Mouse (Mus musculus) heart, postnatal 36 days (tissue): ENCODE measurements around the gene Csf2ra. TPM values are rescaled to one million over a fixed set of nuclear protein-coding genes. Genes with fewer than 3 reads are reported as not detected.
"Not testable (repeated sequence)": the region's sequence is repeated elsewhere in the genome, so short reads cannot be mapped to it uniquely, and the experiment has no call there.

Source experiments
- DNase-seq, 2 experiments: peaks; one replicate each; pipeline ENCODE4 v3.0.0; 2021 to 2022
- intact Hi-C: fragments of 180-260 bp; cut with DNase I; formaldehyde crosslinking; loops from one replicate; pipeline ENCODE4 v1.15.1; 2025
- total RNA-seq, 2 experiments: library from RNA; stranded (reverse); gene quantifications; 2 replicates each; pipeline ENCODE4 v1.2.3; 2021

Csf2ra gene
- total RNA-seq, result 1 to 10 TPM; 6.7 to 8.1 TPM

DNA sequence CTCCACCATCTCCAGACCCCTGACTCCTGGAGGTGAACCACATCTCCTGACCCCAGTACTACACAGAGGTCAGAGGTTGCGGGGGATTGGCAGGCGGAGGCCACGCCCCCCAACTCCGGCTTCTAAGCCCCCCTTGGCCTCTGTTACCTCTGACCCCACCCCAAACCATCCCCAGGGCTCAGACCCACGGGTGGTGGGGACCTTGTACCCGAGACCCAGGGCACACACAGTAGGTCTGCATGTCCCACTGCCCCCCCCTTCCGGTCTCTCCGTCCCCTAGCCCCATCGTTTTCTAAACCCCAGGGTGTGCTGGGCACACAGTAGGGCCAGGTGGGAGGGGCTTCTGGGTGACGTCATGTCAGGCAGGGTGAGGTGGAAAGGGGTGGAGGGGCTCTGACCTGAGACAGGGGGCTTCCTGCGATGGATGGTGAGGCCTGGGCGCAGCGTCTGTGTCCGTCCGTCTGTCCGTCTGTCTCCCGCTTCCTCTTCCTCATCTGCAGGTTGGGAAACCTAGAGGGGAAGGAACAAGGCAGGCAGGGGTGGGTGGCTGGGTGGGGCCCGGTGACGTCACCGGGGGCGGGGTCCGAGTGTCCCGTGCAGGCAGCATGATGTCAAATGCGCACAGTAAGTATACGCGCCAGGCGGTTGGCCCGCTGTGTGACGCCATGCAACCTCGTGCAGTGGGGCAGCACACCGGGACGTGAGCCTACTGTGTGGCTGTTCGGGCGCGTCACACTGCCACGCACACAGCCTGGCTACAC lies at the start of gene Csf2ra:
Gene Csf2ra (minus strand): TSS at position 489 of the 761 bp plus-strand sequence.
- peak; percentile 23 to 26 for DNase-seq
- intact Hi-C loops, result no loop called here

DNA sequence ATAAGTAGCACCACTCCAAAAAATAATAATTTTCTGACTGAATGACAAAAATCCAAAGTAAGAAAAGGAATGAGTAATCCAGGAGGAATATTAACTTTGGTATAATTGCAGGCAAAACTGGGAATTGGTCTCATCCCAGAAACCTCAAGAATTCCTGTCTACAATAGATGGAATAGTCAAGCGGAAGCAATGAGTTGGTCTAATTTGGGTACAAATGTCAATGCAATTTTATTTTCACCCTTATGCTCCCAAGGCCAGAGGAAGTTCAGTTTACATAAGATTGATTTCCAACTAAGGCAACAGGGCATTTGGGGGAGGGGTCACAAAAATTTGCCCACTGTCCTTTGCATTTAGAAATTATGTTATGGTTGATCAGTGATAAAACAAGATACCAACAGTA lies 47.2 kb upstream of the Csf2ra start:
- intact Hi-C loops, result no loop called here
- DNase-seq, result no peak

DNA sequence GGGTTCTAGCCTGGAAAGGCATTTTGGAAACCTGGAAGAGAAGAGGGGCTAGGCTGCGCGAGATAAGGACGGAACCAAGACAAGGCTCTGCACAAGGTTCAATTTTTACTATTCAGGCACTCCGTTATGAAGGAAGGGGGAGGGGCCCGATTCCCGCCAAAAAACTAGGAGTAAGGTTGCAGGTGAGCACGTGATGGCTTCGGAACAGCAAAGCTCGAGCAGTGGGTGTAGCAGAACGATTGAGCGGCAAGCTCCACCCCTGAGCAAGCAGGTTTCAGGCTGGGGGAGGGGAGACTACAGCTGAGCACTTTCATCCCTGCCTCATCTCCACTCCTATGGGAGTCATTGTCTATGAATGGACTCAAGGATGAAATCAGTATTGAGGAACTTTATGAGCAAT lies 40.9 kb upstream of the Csf2ra start:
- intact Hi-C loops, DNase-seq: not testable (repeated sequence)

DNA sequence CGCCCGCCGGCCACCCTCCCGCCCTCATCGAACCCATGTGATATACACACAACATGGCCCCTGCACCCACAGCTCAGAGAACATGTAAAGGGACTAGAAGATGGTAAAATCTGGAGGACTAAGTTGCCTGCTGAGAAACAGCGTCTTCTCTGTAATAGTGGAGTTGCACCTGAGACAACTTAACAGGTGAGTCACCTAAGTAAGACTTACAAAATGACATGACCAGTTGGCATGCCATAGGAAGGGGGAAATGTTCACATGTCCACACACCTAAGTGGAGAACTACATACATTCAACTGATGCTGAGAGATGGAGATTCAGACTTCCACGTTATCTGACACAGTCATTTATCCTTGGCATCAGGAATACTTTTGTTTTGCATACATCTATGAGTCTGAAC lies 38.9 kb upstream of the Csf2ra start:
- intact Hi-C loops, result loop anchor here (2.0 kb wide), 1 partner anchor 68 kb away; no protein-coding TSS in a partner anchor

DNA sequence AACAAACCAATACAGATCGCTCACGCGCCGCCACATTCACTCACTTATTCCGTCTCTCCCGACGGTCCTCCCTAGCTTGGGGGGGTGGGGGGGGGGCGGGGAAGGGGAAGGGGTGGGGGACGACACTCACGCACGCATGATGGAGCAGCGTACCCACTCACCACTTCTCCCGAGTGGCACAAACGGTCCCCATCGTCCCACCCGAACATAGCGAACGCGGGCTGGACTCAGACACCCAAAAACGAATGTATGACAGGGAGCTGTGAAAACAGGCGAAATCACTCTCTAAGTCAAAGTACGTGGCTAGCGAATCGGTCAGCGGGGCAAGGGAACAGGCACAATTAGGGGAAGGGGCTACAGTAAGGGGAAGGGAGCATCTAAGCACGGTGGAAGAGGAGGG lies 38.4 kb upstream of the Csf2ra start:
- intact Hi-C loops, result loop anchor here (2.0 kb wide), 1 partner anchor 68 kb away; no protein-coding TSS in a partner anchor
- DNase-seq, result peak; percentile 26 to 37

More for the DNA sequence above, 38.9 kb upstream of the Csf2ra start:
- DNase-seq, result no peak

DNA sequence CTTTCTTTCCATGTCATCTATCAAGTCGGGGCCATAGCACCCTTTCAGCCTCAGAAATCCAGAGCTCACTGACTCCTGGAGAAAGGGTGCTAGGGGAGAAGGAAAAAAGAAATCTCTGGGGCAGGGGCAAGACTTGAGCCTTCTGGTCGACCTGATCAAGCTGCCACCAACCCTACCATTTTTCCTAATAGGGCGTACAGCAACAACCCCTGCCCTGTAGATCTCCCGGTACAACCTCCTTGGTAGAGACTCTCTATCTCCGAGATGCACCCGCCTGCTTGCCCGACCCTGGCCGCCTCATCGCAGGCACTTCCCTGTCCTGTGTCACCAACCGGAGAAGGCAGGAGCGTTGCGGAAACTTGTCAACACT lies 38.0 kb upstream of the Csf2ra start:
- intact Hi-C loops, result loop anchor here (2.0 kb wide), 1 partner anchor 67 kb away; no protein-coding TSS in a partner anchor
- DNase-seq, result peak; percentile 36 to 37

DNA sequence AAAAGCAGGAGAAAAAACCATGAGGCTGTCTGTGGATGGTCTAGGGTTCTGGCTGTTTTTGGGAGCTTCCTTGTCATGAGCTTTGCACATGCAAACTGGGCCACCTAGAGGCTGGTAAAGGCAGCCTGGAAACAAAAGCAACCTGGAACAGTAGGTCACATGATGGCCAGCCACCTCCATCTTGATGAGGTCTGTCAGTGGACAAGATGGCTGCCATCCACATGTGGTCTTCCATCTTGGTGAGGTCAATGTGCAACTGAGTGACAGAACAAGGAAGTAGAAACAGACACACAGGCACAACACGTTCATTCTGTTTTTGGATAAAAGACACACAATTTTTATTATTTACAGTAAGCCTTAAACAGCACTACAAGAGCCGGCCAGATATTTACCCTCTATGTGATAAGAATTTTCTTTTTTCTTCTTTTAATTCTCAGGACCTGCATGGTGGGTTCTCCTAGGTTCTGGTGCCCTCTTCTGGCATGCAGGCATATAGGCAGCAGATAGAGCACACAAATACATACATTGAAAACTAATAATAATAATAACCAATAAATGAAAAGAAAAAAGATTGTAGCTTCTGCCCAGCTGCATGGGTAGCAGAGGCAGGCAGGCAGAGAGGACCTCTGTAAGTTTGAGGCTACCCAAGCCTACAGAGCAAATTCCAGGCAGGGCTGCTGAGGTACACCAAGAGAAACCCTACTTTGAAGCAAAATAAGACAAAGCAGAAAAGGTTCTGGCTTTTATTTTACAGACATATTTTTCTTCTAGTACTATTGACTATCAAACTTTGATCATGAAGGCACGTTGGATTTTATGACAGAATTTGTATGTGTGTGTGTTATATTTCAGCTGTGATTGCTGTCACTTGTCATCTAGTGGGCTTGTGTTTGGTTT lies 37.4 kb upstream of the Csf2ra start:
- peak; percentile 34 to 36 for DNase-seq
- intact Hi-C loops, result loop anchor here (2.0 kb wide), 1 partner anchor 67 kb away; no protein-coding TSS in a partner anchor

DNA sequence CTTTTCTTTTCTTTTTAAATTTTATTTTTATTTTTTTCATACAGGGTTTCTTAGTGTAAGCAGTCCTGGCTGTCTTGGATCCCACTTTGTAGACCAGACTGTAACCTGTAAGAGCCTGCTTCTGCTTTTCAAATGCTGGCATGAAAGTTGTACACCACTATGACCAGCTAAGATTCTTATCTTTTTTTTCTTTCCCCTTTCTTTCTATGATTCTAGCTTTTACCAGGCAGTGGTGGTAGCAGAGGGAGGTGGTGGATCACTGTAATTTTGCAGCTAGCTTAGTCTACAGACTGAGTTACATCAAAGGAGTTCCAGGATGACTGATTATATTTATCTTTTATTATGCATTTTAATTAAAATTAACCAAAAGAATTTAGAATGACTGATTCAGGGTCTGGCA lies 36.7 kb upstream of the Csf2ra start:
- DNase-seq, result no peak
- intact Hi-C loops, result no loop called here

DNA sequence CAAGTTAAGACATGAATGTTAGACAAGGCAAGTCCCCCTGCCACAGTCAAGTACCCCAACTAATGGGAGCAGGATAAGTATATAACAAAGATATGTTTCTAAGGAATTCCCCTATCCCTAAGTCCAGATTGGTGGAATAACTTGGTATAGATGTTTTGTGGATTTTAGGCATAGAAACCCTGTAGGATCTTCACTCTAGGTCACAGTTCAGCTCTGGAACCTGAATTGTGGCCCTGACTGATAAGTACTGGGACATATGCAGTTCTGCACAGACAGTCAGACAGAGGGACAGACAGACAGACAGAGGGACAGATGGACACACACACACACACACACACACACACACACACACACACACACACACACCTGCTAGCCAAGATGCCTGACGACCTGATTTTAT lies 36.0 kb upstream of the Csf2ra start:
- intact Hi-C loops, result no loop called here
- DNase-seq, result no peak

DNA sequence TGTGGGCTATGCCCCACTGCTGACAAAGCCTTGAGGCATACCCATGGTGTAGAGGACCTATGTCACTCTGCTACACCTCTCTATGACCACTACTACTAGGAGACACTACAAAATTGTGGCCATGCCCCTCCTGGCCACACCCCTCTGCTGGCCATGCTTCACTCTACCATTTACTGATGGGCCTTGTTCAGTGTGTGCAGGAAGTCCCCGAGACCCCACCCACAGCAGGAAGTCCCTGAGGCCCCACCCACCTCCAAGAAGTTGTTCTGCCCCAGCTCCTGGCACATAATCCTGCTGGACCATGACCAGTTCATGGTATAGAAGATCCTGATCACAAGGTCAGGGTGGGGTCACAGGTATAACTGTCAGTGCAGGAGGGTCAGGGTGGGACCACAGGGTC lies 33.0 kb upstream of the Csf2ra start:
- no peak for DNase-seq
- intact Hi-C loops, result no loop called here

DNA sequence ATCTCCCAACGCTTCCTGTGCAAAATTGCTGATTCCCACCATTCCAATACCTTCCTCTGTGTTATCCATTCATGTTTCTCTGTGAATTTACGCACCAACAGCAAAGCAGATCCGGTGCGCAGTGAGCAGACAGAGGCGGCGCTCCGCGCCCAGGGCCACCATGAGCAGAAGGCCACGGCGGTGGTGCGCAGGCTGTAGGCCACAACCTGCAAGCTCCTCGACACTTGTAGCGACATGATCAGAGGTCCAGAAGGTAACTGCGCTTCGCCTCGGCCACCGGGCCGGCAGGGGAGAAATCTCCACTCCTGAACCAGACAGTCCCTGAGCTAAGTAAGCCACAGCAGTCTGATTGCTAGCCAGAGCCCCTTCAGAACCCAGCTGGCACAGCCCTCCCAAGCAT lies 29.5 kb upstream of the Csf2ra start:
- intact Hi-C loops, result no loop called here
- DNase-seq, result no peak

DNA sequence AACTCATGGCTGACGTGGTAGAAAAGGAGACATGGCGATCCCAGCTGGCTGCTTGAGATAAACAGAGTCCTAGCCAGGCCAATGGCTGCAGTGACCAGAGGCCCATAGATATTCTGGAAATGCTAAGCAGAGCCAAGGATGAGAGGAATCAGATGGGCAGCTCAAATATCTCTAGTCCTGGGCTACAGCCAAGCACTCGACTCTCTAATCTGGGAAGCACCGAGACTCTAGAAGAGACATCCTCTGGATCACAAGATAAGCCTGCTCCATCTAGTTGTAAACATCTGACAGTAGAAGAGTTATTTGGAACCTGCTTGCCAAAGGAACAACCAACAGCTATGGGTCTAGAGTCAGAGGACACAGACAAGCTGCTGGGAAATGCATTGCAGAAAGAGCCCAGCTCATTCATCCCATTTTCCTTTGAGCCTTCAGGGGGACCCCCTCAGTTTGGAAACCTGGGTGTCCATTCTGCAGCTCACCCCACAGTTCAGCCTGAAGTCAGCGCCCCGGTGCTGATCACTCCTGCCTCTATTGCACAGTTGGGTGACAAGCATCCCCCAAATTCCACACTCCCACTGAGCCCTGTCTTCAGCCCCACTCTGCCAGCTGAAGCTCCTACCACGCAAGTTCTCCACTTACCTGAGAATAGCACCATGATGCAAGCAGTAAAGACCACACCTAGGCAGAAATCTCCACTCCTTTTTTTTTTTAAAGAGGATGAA lies 28.1 kb upstream of the Csf2ra start:
- no peak for DNase-seq
- intact Hi-C loops, result no loop called here

DNA sequence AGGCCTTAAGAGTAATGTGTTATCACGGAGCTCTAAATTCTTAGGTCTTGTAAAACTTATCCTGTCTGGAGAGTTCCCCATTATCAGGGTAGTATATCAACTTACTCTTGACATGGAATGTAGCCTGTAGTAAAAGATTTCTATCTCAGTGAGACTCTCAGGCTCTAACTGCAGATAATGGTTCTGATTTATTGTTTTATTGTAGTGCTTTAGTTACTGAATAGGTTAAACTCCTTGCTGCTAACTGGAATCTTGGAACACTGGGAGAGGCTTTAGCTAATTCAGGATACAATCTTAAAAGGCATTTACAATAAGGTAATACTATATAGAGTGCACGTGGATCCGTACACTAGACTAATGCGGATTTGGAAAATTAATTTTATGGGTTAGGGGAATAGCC lies 19.1 kb upstream of the Csf2ra start:
- intact Hi-C loops, DNase-seq: not testable (repeated sequence)

DNA sequence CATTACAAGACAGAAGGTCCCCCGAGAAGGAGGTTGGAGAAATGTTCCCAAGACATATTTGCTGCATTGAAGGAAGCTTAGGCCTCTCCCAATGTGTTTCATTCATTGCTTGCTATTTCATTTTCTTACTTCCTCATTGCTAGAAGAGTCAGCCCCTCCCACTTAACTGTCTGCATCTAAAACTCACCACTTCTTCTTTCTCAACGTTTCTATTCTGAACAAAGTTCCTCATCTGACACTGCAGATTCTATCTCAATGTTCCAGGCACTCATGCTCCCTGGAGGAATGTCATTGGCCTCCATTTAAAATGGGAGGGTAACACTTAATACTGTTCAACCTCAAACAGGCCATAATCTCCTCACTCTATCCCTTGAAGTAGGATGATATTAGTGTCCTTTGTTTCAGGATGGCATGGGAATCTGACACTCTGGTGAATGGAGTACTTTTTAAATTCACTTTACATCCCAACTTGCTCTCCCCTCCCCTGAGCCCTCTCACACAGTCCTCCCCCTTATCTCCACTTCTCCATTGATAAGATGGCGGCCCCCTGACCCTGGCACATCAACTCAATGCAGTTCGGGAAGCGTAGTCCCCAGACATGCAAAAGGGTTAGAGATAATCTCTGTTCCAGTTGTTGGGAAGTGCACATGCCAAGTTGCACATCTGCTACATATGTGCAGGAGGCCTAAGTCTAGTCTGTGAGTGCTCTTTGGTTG lies 16.6 kb upstream of the Csf2ra start:
- intact Hi-C loops, result no loop called here
- DNase-seq, result no peak

DNA sequence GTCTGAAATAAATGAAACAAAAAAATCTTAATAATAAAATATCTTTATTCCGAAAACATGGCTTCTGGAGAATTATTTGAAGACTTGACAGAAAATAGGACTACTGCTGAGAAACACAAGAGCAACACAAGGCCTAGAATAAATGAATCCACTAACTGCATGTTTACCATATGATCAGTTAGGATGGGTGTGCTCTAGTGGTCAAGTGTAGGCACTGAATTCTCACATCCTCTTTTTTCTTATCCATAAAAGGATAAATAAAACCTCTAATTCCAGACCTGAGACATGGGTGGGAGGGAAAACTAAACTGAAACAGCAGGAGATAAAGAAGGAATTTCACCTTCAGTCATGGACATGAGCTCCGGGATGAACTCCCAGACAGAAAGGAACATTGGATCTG lies 9.7 kb upstream of the Csf2ra start:
- no peak for DNase-seq
- intact Hi-C loops, result no loop called here

DNA sequence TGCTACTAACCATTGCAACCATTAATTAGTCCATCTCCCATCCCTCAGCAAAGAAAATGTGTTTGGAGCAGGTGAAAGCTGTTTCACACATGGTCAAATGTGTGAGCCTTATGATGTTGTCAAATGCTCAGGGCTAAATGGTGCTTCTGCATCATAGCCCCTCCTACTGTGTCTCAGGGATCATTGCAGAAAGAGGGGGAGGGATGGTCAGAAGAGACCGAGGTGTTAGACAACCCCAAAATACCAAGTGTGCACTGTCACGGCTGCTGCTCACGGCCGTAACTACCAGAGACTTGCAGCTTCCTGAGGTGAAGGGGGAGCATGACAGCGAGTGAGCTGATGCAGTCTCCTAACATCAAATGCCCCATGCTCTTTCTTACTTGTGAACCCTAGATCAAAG lies 6.3 kb upstream of the Csf2ra start:
- no peak for DNase-seq
- intact Hi-C loops, result no loop called here

DNA sequence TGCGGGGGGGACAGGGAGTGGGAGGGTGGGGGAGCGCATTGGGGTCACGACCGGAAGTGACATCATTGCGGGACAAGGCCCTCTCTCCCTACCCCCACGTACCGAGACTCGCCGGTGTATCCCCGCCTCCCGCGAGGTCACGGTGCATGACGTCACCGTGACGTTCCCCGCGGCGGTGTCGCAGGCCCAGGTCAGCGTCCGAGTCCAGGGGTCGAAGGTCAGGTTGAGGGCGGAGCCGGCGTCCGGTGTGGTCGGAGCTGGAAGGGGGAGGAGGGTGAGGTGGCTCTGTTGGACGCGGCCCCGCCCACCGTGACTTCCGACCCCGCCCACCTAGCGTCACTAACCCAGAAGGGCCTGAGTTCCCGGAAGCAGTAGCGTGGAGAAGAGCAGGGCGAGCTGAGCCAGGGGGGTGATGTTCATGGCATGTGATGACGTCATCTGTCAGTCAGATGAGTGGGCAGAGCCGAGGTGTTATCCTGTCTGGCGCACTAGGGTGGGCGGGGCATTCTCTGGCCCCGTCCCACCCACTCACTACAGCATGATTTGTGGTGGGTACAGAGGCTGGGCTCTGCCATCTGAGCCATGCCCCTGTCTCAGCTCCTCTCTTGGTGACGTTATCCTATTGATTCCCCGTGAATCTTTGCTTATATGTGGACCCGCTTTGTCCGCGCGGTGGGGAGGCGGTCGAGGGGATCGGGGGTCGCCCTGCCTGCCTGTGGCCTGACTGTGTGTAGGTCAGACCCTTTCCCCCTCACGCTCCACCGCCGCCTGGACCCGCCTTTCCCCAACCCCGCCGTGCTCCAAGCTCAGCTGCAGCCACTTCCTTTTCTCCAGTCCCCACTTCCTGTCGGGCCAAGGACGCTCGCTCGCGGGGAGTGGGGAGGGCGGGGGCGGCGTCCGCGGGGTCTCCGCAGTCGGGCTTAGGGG lies 1.0 kb downstream of the Csf2ra start:
- peak; percentile 77 for DNase-seq
- intact Hi-C loops, result no loop called here

DNA sequence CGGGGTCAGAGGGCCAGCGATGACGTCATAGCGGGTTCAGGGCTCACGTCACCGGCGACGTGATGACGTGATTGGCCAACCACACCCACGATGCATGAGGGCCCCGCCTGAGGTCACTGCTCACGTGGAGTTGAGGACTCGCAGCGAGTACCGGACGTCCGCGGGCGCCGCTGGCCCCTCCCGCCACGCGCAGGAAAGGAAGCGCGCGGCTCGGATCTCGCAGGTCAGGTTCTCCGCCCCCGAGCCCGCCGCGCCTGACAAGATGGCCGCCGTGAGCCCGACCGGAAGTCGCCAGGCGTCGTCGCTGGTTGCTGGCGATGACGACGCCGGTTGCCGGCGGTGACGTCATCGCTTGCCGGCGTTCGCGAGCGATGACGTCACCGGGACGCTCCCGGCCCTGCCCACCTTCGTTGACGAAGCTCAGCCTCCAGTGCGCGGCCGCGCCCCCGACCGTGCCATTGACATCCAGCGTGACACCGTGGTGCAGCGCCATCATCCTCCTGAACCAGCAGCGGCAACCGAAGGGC lies 1.8 kb downstream of the Csf2ra start:
- intact Hi-C loops, result no loop called here
- peak; percentile 55 to 57 for DNase-seq
